Mouse (Mus musculus) MEL (cell line): Measurements from ENCODE around the gene Kel. TPM values are rescaled to one million over a fixed set of nuclear protein-coding genes. Genes with fewer than 3 reads are reported as not detected.

Experiments
- DNase-seq: peaks from one replicate; pipeline ENCODE4 v3.0.0; 2011; ENCODE audit warnings: low read depth, low spot score
- H3K27ac ChIP-seq: 2 replicates; pipeline ENCODE4 v1.5.1; 2012; ENCODE audit warnings: low read depth, mild to moderate bottlenecking, control low read depth, low read length, moderate library complexity; ENCODE audit not compliant: control insufficient read depth
- H3K27me3 ChIP-seq, 2 experiments: fragments of 150-350 bp in 1 of 2; sonication (generic) in 1 of 2; 2 replicates each; pipeline ENCODE4 v1.6.1; 2012; ENCODE audit warnings: low read length in 2 of 2, mild to moderate bottlenecking in 2 of 2, improper control_type of control experiment in 1 of 2, moderate library complexity in 1 of 2; ENCODE audit not compliant: insufficient read depth in 2 of 2, control insufficient read depth in 1 of 2
- H3K36me3 ChIP-seq, 2 experiments: 2 replicates each; pipeline ENCODE4 v1.6.1; 2012 to 2014; ENCODE audit warnings: low read length in 2 of 2, improper control_type of control experiment in 1 of 2, inconsistent platforms in 1 of 2, mild to moderate bottlenecking in 1 of 2; ENCODE audit not compliant: insufficient read depth in 2 of 2, control insufficient read depth in 1 of 2
- H3K4me1 ChIP-seq, 2 experiments: fragments of 150-350 bp in 1 of 2; sonication (generic) in 1 of 2; 2 replicates each; pipeline ENCODE4 v1.6.1; 2012; ENCODE audit warnings: low read length in 2 of 2, improper control_type of control experiment in 1 of 2, mild to moderate bottlenecking in 1 of 2; ENCODE audit not compliant: insufficient read depth in 2 of 2, control insufficient read depth in 1 of 2
- H3K4me3 ChIP-seq, 2 experiments: fragments of 150-350 bp in 1 of 2; sonication (generic) in 1 of 2; 2 replicates each; pipeline ENCODE4 v1.5.1; 2012; ENCODE audit warnings: low read depth in 2 of 2, low read length in 2 of 2, mild to moderate bottlenecking in 2 of 2, moderate library complexity in 2 of 2, control low read depth in 1 of 2, improper control_type of control experiment in 1 of 2; ENCODE audit not compliant: control insufficient read depth in 1 of 2, insufficient read depth in 1 of 2
- H3K79me2 ChIP-seq: 2 replicates; pipeline ENCODE4 v1.6.1; 2012; ENCODE audit warnings: mild to moderate bottlenecking, low read length, moderate library complexity; ENCODE audit not compliant: control insufficient read depth, poor library complexity, insufficient read depth
- H3K9ac ChIP-seq: 2 replicates; pipeline ENCODE4 v1.6.1; 2012; ENCODE audit warnings: low read depth, mild to moderate bottlenecking, control low read depth, low read length, moderate library complexity; ENCODE audit not compliant: control insufficient read depth, poor library complexity, severe bottlenecking
- H3K9me3 ChIP-seq: fragments of 150-350 bp; sonication (generic); replicated peaks from 2 replicates; pipeline ENCODE4 v1.6.1; 2012; ENCODE audit warnings: mild to moderate bottlenecking, low read length, improper control_type of control experiment, moderate library complexity; ENCODE audit not compliant: insufficient read depth
- CHD1 ChIP-seq: IDR thresholded peaks from 2 replicates; pipeline ENCODE4 v1.6.1; 2012; ENCODE audit warnings: low read depth, mild to moderate bottlenecking, inconsistent platforms, low read length, improper control_type of control experiment
- CHD2 ChIP-seq: IDR thresholded peaks from 2 replicates; pipeline ENCODE4 v1.6.1; 2011; ENCODE audit warnings: low read length, improper control_type of control experiment
- CTCF ChIP-seq, 3 experiments: IDR thresholded peaks in 2 of 3; conservative IDR thresholded peaks in 1 of 3; 2 replicates each; pipeline ENCODE4 v1.5.1; 2011 to 2012; ENCODE audit warnings: low read length in 3 of 3, low read depth in 2 of 3, mild to moderate bottlenecking in 2 of 3, improper control_type of control experiment in 1 of 3, inconsistent platforms in 1 of 3, mixed read lengths in 1 of 3, moderate library complexity in 1 of 3; ENCODE audit not compliant: control insufficient read depth in 1 of 3, insufficient read depth in 1 of 3, poor library complexity in 1 of 3, severe bottlenecking in 1 of 3
- E2F4 ChIP-seq: IDR thresholded peaks from 2 replicates; pipeline ENCODE4 v1.6.1; 2011; ENCODE audit warnings: low read depth, low read length, improper control_type of control experiment, borderline replicate concordance
- ELF1 ChIP-seq: IDR thresholded peaks from 2 replicates; pipeline ENCODE4 v1.6.1; 2014; ENCODE audit warnings: low read depth, mild to moderate bottlenecking, inconsistent platforms, low read length, improper control_type of control experiment, moderate library complexity
- GABPA ChIP-seq: IDR thresholded peaks from 2 replicates; pipeline ENCODE4 v1.6.1; 2012; ENCODE audit warnings: low read depth, mild to moderate bottlenecking, inconsistent platforms, low read length, improper control_type of control experiment, moderate library complexity
- HCFC1 ChIP-seq: IDR thresholded peaks from 2 replicates; pipeline ENCODE4 v1.6.1; 2012; ENCODE audit warnings: low read depth, mild to moderate bottlenecking, inconsistent platforms, low read length, improper control_type of control experiment, moderate library complexity
- JUND ChIP-seq: IDR thresholded peaks from 2 replicates; pipeline ENCODE4 v1.6.1; 2011; ENCODE audit warnings: low read depth, mild to moderate bottlenecking, improper control_type of control experiment, low read length
- KAT2A ChIP-seq: conservative IDR thresholded peaks from 2 replicates; pipeline ENCODE4 v1.6.1; 2012; ENCODE audit warnings: low read depth, low read length, improper control_type of control experiment, inconsistent platforms
- MAFK ChIP-seq: IDR thresholded peaks from 2 replicates; pipeline ENCODE4 v1.6.1; 2011; ENCODE audit warnings: low read depth, mild to moderate bottlenecking, low read length, improper control_type of control experiment, borderline replicate concordance
- MAX ChIP-seq: IDR thresholded peaks from 2 replicates; pipeline ENCODE4 v1.6.1; 2011; ENCODE audit warnings: low read length, improper control_type of control experiment
- MAZ ChIP-seq: IDR thresholded peaks from 2 replicates; pipeline ENCODE4 v1.6.1; 2012; ENCODE audit warnings: low read depth, mild to moderate bottlenecking, inconsistent platforms, low read length, improper control_type of control experiment
- MEF2A ChIP-seq: IDR thresholded peaks from 2 replicates; pipeline ENCODE4 v1.6.1; 2014; ENCODE audit warnings: low read depth, mild to moderate bottlenecking, inconsistent platforms, low read length, improper control_type of control experiment; ENCODE audit not compliant: poor library complexity, insufficient replicate concordance, severe bottlenecking; ENCODE audit errors: extremely low read depth
- MXI1 ChIP-seq: IDR thresholded peaks from 2 replicates; pipeline ENCODE4 v1.6.1; 2011; ENCODE audit warnings: mild to moderate bottlenecking, low read depth, low read length, improper control_type of control experiment
- MYB ChIP-seq: IDR thresholded peaks from 2 replicates; pipeline ENCODE4 v1.6.1; 2011; ENCODE audit warnings: mild to moderate bottlenecking, low read depth, low read length, improper control_type of control experiment
- NRF1 ChIP-seq: IDR thresholded peaks from 2 replicates; pipeline ENCODE4 v1.6.1; 2014; ENCODE audit warnings: low read depth, mild to moderate bottlenecking, inconsistent platforms, low read length, improper control_type of control experiment, moderate library complexity; ENCODE audit not compliant: poor library complexity, insufficient read depth, severe bottlenecking
- POLR2AphosphoS5 ChIP-seq: IDR thresholded peaks from 2 replicates; pipeline ENCODE4 v1.6.1; 2012; ENCODE audit warnings: low read depth, borderline replicate concordance, mild to moderate bottlenecking, inconsistent platforms, low read length, moderate library complexity, mixed read lengths
- RAD21 ChIP-seq: IDR thresholded peaks from 2 replicates; pipeline ENCODE4 v1.6.1; 2011; ENCODE audit warnings: mild to moderate bottlenecking, low read depth, low read length, improper control_type of control experiment
- RCOR1 ChIP-seq: IDR thresholded peaks from 2 replicates; pipeline ENCODE4 v1.6.1; 2012; ENCODE audit warnings: low read depth, mild to moderate bottlenecking, inconsistent platforms, low read length, improper control_type of control experiment
- SIN3A ChIP-seq: IDR thresholded peaks from 2 replicates; pipeline ENCODE4 v1.6.1; 2012; ENCODE audit warnings: low read length, improper control_type of control experiment, inconsistent platforms
- SMC3 ChIP-seq: IDR thresholded peaks from 2 replicates; pipeline ENCODE4 v1.6.1; 2011; ENCODE audit warnings: low read depth, low read length, improper control_type of control experiment
- TAL1 ChIP-seq: IDR thresholded peaks from 2 replicates; pipeline ENCODE4 v1.6.1; 2012; ENCODE audit warnings: mild to moderate bottlenecking, inconsistent platforms, low read length, moderate library complexity, mixed read lengths
- TBP ChIP-seq: IDR thresholded peaks from 2 replicates; pipeline ENCODE4 v1.8.0; 2011; ENCODE audit warnings: low read depth, low read length, improper control_type of control experiment
- TCF12 ChIP-seq: IDR thresholded peaks from 2 replicates; pipeline ENCODE4 v1.6.1; 2014; ENCODE audit warnings: low read depth, mild to moderate bottlenecking, inconsistent platforms, low read length, improper control_type of control experiment, moderate library complexity
- ZC3H11A ChIP-seq: IDR thresholded peaks from 2 replicates; pipeline ENCODE4 v1.6.1; 2012; ENCODE audit warnings: low read depth, mild to moderate bottlenecking, inconsistent platforms, low read length, improper control_type of control experiment
- ZMIZ1 ChIP-seq: IDR thresholded peaks from 2 replicates; pipeline ENCODE4 v1.6.1; 2012; ENCODE audit warnings: low read depth, mild to moderate bottlenecking, inconsistent platforms, low read length, improper control_type of control experiment, moderate library complexity
- ZNF384 ChIP-seq: IDR thresholded peaks from 2 replicates; pipeline ENCODE4 v1.6.1; 2012; ENCODE audit warnings: low read depth, mild to moderate bottlenecking, inconsistent platforms, low read length, improper control_type of control experiment
- polyA plus RNA-seq, 2 experiments: library from polyadenylated mRNA; stranded (reverse) in 1 of 2; unstranded in 1 of 2; fragments of >175 nt in 1 of 2; fragments of >200 nt in 1 of 2; gene quantifications; 2 replicates each; pipeline versions ENCODE4 v1.2.1 to v1.2.4; 2012; ENCODE audit warnings: low replicate concordance in 2 of 2, low read depth in 1 of 2; ENCODE audit not compliant: insufficient read length in 2 of 2, insufficient read depth in 1 of 2, missing spikeins in 1 of 2
- total RNA-seq: library from RNA; depleted of rRNA; stranded (reverse); fragments of 300-350 nt; gene quantifications from 2 replicates; pipeline ENCODE4 v1.2.3, GENCODE M21; 2012

The Kel gene
- total and polyA plus RNA-seq, 3 experiments, result 31.0 to 79.6 TPM; not detected in 1

DNA sequence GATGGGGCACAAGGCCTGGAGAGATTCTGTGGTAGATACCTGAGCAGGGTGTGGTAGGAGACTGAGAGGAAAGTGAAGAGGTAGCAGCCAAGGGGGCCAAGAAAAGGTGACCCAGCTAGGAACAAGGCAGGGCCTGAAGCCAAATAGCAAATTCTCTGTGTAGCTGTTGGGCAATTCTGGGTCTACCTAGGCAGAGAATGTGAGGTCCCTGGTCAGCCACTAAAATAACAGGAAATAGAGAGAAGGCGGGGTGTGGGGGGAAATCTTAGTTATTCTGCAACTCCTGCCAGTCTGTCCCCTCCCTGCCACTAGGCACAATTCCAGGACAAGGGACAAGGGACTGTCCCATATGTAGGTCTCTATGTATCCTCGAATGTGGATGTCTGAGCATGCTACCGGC is 60.9 kb downstream of the Kel start:
- H3K79me2 ChIP-seq, result no peaks in the 10 kb centered on the region
- H3K4me3 ChIP-seq, result no peak overlapping the region
- H3K27me3 ChIP-seq, result no peaks in the 10 kb centered on the region
- H3K4me1 ChIP-seq, result no peaks in the 10 kb centered on the region
- no peaks in the 10 kb centered on the region for H3K36me3 ChIP-seq
- H3K27ac ChIP-seq, result no peak overlapping the region
- DNase-seq, result no peak
- H3K9me3 ChIP-seq, result no peaks in the 10 kb centered on the region
- TF ChIP-seq JUND (no peak), MAX (no peak), TCF12 (no peak), MAFK (no peak), E2F4 (no peak), SMC3 (no peak), SIN3A (no peak), CHD1 (no peak), KAT2A (no peak), RAD21 (no peak), NRF1 (no peak), ELF1 (no peak), TBP (no peak), GABPA (no peak), MYB (no peak), ZMIZ1 (no peak), HCFC1 (no peak), MXI1 (no peak)
- no peak overlapping the region for H3K9ac ChIP-seq

DNA sequence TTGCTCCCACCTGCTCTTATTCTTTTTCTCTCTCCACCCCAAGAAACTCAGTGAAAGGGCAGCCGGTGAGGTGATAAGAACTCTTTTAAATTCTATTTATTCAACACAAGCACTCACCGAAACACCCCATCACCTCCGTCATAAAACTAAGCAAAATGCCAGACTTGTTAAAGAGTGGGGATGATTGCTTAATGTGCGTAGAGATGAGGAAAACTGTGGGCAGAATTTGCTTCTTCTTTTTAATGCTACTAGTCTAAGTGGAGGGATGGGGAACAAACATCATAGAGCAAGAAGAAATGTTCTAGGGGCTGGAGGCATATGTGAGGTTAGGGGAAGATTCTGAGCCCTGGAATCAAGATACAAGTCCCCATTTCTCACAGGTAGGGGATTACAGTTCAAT is 61.4 kb downstream of the Kel start:
- no peaks in the 10 kb centered on the region for H3K9me3 ChIP-seq
- no peaks in the 10 kb centered on the region for H3K4me1 ChIP-seq
- no peaks in the 10 kb centered on the region for H3K36me3 ChIP-seq
- TF ChIP-seq ZC3H11A (no peak), E2F4 (no peak), RAD21 (no peak), CHD2 (no peak), POLR2AphosphoS5 (no peak), CTCF (IDR thresholded peaks at IDR 0.05 in 2 of 3, conservative IDR thresholded peaks at IDR 0.05 in 1 of 3; ENCODE audit: control insufficient read depth in 1 of 3, insufficient read depth in 1 of 3, low read depth in 2 of 3, low read length in 3 of 3, poor library complexity in 1 of 3, severe bottlenecking in 1 of 3) (no peak), MEF2A (no peak), MAX (no peak), JUND (no peak), TAL1 (no peak), ZNF384 (no peak), ELF1 (no peak), MAZ (no peak), RCOR1 (no peak)
- no peaks in the 10 kb centered on the region; a peak in 1 of 4 replicates for H3K27me3 ChIP-seq
- no peak overlapping the region for H3K4me3 ChIP-seq
- DNase-seq, result no peak
- H3K79me2 ChIP-seq, result no peaks in the 10 kb centered on the region
- no peak overlapping the region for H3K27ac ChIP-seq
- H3K9ac ChIP-seq, result no peak overlapping the region
